22 mouse cellular contexts compared by ENCODE assay signal in the genomic region with DNA sequence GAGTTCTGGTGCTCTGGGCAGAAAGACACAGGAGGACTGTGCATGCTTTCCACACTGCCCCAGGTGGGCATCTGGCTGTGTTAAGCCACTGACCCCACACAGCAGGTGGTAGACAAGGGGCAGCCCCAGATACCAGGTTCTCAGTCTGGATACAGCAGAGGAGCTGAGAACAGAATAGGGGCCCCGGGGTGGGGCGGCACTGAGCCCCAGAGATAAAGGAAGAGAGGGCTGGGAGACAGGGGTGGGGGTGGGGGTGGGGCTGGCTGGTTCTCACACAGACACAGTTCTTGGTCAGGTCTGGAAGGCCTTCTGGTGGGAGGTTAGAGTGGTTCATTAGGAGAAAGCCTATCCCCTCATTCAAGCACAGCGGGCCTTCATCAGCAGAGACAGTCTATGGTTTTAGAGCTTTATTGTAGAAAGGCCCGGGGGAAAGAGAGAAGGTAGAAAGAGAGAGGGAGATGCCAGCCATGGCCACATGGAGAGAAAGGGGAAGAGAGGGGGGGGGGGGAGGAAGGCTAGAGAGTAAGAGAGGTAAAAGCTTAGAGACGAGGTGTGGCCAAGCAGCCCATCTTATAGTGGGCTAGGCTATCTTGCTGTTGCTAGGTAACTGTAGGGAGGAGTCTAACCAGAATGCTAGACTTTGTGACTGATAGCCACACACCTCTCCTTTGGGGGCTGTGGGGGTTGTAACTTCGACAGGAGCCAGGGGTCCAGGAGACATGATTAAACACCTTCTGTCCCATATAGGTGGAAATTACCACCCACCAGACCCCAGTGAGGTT.
DNase-seq lines count a peak whose midpoint lies in the region; ATAC-seq and TF ChIP-seq lines count a peak whose summit lies in the region.
"Had no signal": no experiment of that assay in that cellular context is flagged by ENCODE, and none has a peak within 500 bp of the region (broad histone marks: within the 10 kb centered on the region; RNA-seq: fewer than 3 reads in every experiment).

No protein-coding gene starts in this region.

- no peak overlapping the region for H3K4me2 ChIP-seq in embryonic facial prominence, embryonic 11.5 days (ENCODE audit: low read depth, low read length)
- H3K4me2 ChIP-seq in hindbrain, embryonic 14.5 days (replicated peaks) = no peak overlapping the region
- H3K4me2 ChIP-seq in hindbrain, embryonic 16.5 days (ENCODE audit: low read length) = no peak overlapping the region
- H3K4me2 ChIP-seq in liver, embryonic 12.5 days = peak overlapping the region; percentile 29
- H3K4me2 ChIP-seq in intestine, postnatal 0 days (replicated peaks; ENCODE audit: low read depth) = no peak overlapping the region
- H3K4me2 ChIP-seq: hindbrain, embryonic 13.5 days; intestine, embryonic 15.5 days; neural tube, embryonic 13.5 days had no signal

- no peaks in the 10 kb centered on the region for H3K27me3 ChIP-seq in embryonic facial prominence, embryonic 11.5 days (ENCODE audit: control insufficient read depth, insufficient read depth, low read length)
- H3K27me3 ChIP-seq in embryonic facial prominence, embryonic 10.5 days (replicated peaks; ENCODE audit: low read depth, poor library complexity, severe bottlenecking) = no peaks in the 10 kb centered on the region
- no peaks in the 10 kb centered on the region for H3K27me3 ChIP-seq in hindbrain, embryonic 14.5 days (ENCODE audit: control insufficient read depth, insufficient read depth, low read length)
- H3K27me3 ChIP-seq in hindbrain, embryonic 16.5 days (replicated peaks; ENCODE audit: control insufficient read depth, insufficient read depth, low read length) = no peaks in the 10 kb centered on the region
- H3K27me3 ChIP-seq in G1E (ENCODE audit: insufficient read depth, low read length) = no peaks in the 10 kb centered on the region
- no peaks in the 10 kb centered on the region for H3K27me3 ChIP-seq in liver, embryonic 12.5 days (replicated peaks)
- no peaks in the 10 kb centered on the region for H3K27me3 ChIP-seq in intestine, postnatal 0 days (replicated peaks; ENCODE audit: control insufficient read depth, insufficient read depth, low read length)
- H3K27me3 ChIP-seq: hindbrain, embryonic 13.5 days; intestine, embryonic 15.5 days; neural tube, embryonic 13.5 days had no signal

- H3K9me3 ChIP-seq in embryonic facial prominence, embryonic 11.5 days (replicated peaks; ENCODE audit: control insufficient read depth, low read length) = no peaks in the 10 kb centered on the region
- no peaks in the 10 kb centered on the region for H3K9me3 ChIP-seq in embryonic facial prominence, embryonic 10.5 days
- no peaks in the 10 kb centered on the region for H3K9me3 ChIP-seq in hindbrain, embryonic 14.5 days (ENCODE audit: control insufficient read depth, low read length)
- H3K9me3 ChIP-seq in hindbrain, embryonic 16.5 days (ENCODE audit: control insufficient read depth, low read length) = no peaks in the 10 kb centered on the region
- H3K9me3 ChIP-seq in G1E (replicated peaks) = no peaks in the 10 kb centered on the region
- no peaks in the 10 kb centered on the region for H3K9me3 ChIP-seq in liver, embryonic 12.5 days (replicated peaks)
- H3K9me3 ChIP-seq in intestine, postnatal 0 days (ENCODE audit: control insufficient read depth) = no peaks in the 10 kb centered on the region
- H3K9me3 ChIP-seq: hindbrain, embryonic 13.5 days; intestine, embryonic 15.5 days; limb, embryonic 10.5 days; neural tube, embryonic 13.5 days had no signal

- H3K4me3 ChIP-seq in embryonic facial prominence, embryonic 11.5 days (ENCODE audit: low read depth, low read length) = no peak overlapping the region
- no peak overlapping the region for H3K4me3 ChIP-seq in embryonic facial prominence, embryonic 10.5 days
- no peak overlapping the region for H3K4me3 ChIP-seq in hindbrain, embryonic 14.5 days (replicated peaks; ENCODE audit: low read length)
- H3K4me3 ChIP-seq in hindbrain, embryonic 16.5 days (ENCODE audit: low read length) = no peak overlapping the region
- H3K4me3 ChIP-seq in G1E (ENCODE audit: low read depth, low read length) = no peak overlapping the region; the same call in 1 of the 2 replicates
- no peak overlapping the region for H3K4me3 ChIP-seq in liver, embryonic 12.5 days
- H3K4me3 ChIP-seq in intestine, postnatal 0 days (ENCODE audit: low read depth, low read length) = no peak overlapping the region
- H3K4me3 ChIP-seq: hindbrain, embryonic 13.5 days; intestine, embryonic 15.5 days; left cerebral cortex, adult 2 months; limb, embryonic 10.5 days; neural tube, embryonic 13.5 days had no signal

- no peak overlapping the region for H3K9ac ChIP-seq in embryonic facial prominence, embryonic 11.5 days (replicated peaks; ENCODE audit: low read length)
- no peak overlapping the region for H3K9ac ChIP-seq in hindbrain, embryonic 14.5 days
- H3K9ac ChIP-seq in hindbrain, embryonic 16.5 days (ENCODE audit: low read depth, low read length) = no peak overlapping the region
- H3K9ac ChIP-seq in liver, embryonic 12.5 days = no peak overlapping the region
- no peak overlapping the region for H3K9ac ChIP-seq in intestine, postnatal 0 days (ENCODE audit: low read depth, low read length)
- H3K9ac ChIP-seq: hindbrain, embryonic 13.5 days; intestine, embryonic 15.5 days; neural tube, embryonic 13.5 days had no signal

- no peaks in the 10 kb centered on the region for H3K36me3 ChIP-seq in embryonic facial prominence, embryonic 11.5 days (replicated peaks; ENCODE audit: control insufficient read depth, insufficient read depth, low read depth, low read length)
- H3K36me3 ChIP-seq in embryonic facial prominence, embryonic 10.5 days (replicated peaks) = no peaks in the 10 kb centered on the region
- H3K36me3 ChIP-seq in hindbrain, embryonic 14.5 days (replicated peaks; ENCODE audit: control insufficient read depth, insufficient read depth) = no peaks in the 10 kb centered on the region
- H3K36me3 ChIP-seq in hindbrain, embryonic 16.5 days (ENCODE audit: control insufficient read depth, insufficient read depth, low read length) = no peaks in the 10 kb centered on the region
- no peaks in the 10 kb centered on the region for H3K36me3 ChIP-seq in G1E (replicated peaks)
- no peaks in the 10 kb centered on the region for H3K36me3 ChIP-seq in liver, embryonic 12.5 days
- no peaks in the 10 kb centered on the region for H3K36me3 ChIP-seq in intestine, postnatal 0 days (ENCODE audit: control insufficient read depth, insufficient read depth)
- H3K36me3 ChIP-seq: hindbrain, embryonic 13.5 days; intestine, embryonic 15.5 days; limb, embryonic 10.5 days; neural tube, embryonic 13.5 days had no signal

- H3K4me1 ChIP-seq in embryonic facial prominence, embryonic 11.5 days (ENCODE audit: control insufficient read depth, insufficient read depth, low read length) = no peaks in the 10 kb centered on the region
- H3K4me1 ChIP-seq in embryonic facial prominence, embryonic 10.5 days = no peaks in the 10 kb centered on the region
- no peaks in the 10 kb centered on the region for H3K4me1 ChIP-seq in hindbrain, embryonic 14.5 days (replicated peaks; ENCODE audit: control insufficient read depth, insufficient read depth, low read length)
- no peaks in the 10 kb centered on the region for H3K4me1 ChIP-seq in hindbrain, embryonic 16.5 days (ENCODE audit: control insufficient read depth, insufficient read depth, low read depth, low read length)
- H3K4me1 ChIP-seq in G1E (ENCODE audit: insufficient read depth, low read depth, low read length) = peaks cover 11% of the 10 kb centered on the region
- H3K4me1 ChIP-seq in liver, embryonic 12.5 days = 0 out of 2 replicates have a peak, but pooled peaks cover 11% of the 10 kb centered on the region
- H3K4me1 ChIP-seq in intestine, postnatal 0 days (replicated peaks; ENCODE audit: control insufficient read depth, insufficient read depth, low read length) = no peaks in the 10 kb centered on the region
- H3K4me1 ChIP-seq: hindbrain, embryonic 13.5 days; intestine, embryonic 15.5 days; limb, embryonic 10.5 days; neural tube, embryonic 13.5 days had no signal

- ATAC-seq in embryonic facial prominence, embryonic 11.5 days (replicated peaks; ENCODE audit: insufficient number of reproducible peaks, low FRiP score, low TSS enrichment, low read depth) = 0 out of 2 replicates have a peak, but pooled peaks have one; percentile 48
- peak; percentile 24; the same call in 1 of the 2 replicates for ATAC-seq in hindbrain, embryonic 14.5 days (ENCODE audit: low FRiP score)
- ATAC-seq in hindbrain, embryonic 16.5 days = no peak
- ATAC-seq in G1E (ENCODE audit: extremely low read depth, insufficient number of reproducible peaks, low FRiP score, poor library complexity, severe bottlenecking) = peak; percentile 22; the same call in 1 of the 2 replicates
- peak; percentile 94 for ATAC-seq in liver, embryonic 12.5 days
- no peak for ATAC-seq in intestine, postnatal 0 days
- ATAC-seq: intestine, embryonic 15.5 days had no signal

- no peak for DNase-seq in embryonic facial prominence, embryonic 11.5 days (ENCODE audit: low spot score)
- DNase-seq in embryonic facial prominence, embryonic 10.5 days (ENCODE audit: low spot score) = no peak
- DNase-seq in hindbrain, embryonic 14.5 days (ENCODE audit: low spot score) = no peak
- DNase-seq in G1E (ENCODE audit: low spot score) = no peak
- no peak for DNase-seq in spleen, postnatal 36 days (ENCODE audit: low spot score in 2 of 2)
- DNase-seq: adrenal gland, adult 2 months; cerebellum, adult 9-10 months; gastrocnemius, postnatal 10 days; heart, postnatal 14 days; kidney, postnatal 36 days; layer of hippocampus, adult 9-11 months; lung, adult 18-20 months; right cerebral cortex, adult 18-20 months; thymus, adult 2 months had no signal

- H3K27ac ChIP-seq in embryonic facial prominence, embryonic 11.5 days (replicated peaks; ENCODE audit: low read depth, low read length) = no peak overlapping the region
- H3K27ac ChIP-seq in embryonic facial prominence, embryonic 10.5 days (replicated peaks) = no peak overlapping the region
- H3K27ac ChIP-seq in hindbrain, embryonic 14.5 days = no peak overlapping the region
- no peak overlapping the region for H3K27ac ChIP-seq in hindbrain, embryonic 16.5 days (ENCODE audit: low read depth, low read length)
- peak overlapping the region; percentile 30; the same call in 1 of the 2 replicates for H3K27ac ChIP-seq in liver, embryonic 12.5 days
- H3K27ac ChIP-seq in intestine, postnatal 0 days (ENCODE audit: low read depth, low read length) = no peak overlapping the region
- H3K27ac ChIP-seq: hindbrain, embryonic 13.5 days; intestine, embryonic 15.5 days; left cerebral cortex, adult 2 months; limb, embryonic 10.5 days; neural tube, embryonic 13.5 days had no signal

- WGBS in embryonic facial prominence, embryonic 11.5 days = 73% methylated on average over 6 of the region's 6 CpGs
- WGBS in embryonic facial prominence, embryonic 10.5 days = 71% methylated on average over 6 of the region's 6 CpGs
- WGBS in hindbrain, embryonic 14.5 days = 68% methylated on average over 6 of the region's 6 CpGs
- 72% methylated on average over 6 of the region's 6 CpGs for WGBS in hindbrain, embryonic 16.5 days
- WGBS in liver, embryonic 12.5 days (ENCODE audit: insufficient replicate concordance) = 45% methylated on average over 6 of the region's 6 CpGs
- 72% methylated on average over 6 of the region's 6 CpGs for WGBS in intestine, postnatal 0 days

- no peak for TF ChIP-seq CTCF in G1E (IDR thresholded peaks at IDR 0.05; ENCODE audit: low read depth, low read length)
- no peak for TF ChIP-seq CTCF in intestine, postnatal 0 days (IDR thresholded peaks at IDR 0.05; ENCODE audit: low read depth)

Comparison
In these comparisons a context has a peak if more than half of its experiments do, and no peak if none do; other contexts are left out.
1. ATAC-seq: peak in embryonic facial prominence, embryonic 11.5 days (single experiment), hindbrain, embryonic 14.5 days (single experiment), G1E (single experiment) and liver, embryonic 12.5 days (single experiment); none in hindbrain, embryonic 16.5 days (single experiment) and intestine, postnatal 0 days (single experiment).